Mouse (Mus musculus) gastrocnemius, postnatal 10 days (tissue): Measurements from ENCODE around the gene Ndufaf3. TPM values are rescaled to one million over a fixed set of nuclear protein-coding genes. Genes with fewer than 3 reads are reported as not detected.
"Not testable (repeated sequence)": the region's sequence is repeated elsewhere in the genome, so short reads cannot be mapped to it uniquely, and the experiment has no call there.

ENCODE experiments used
- DNase-seq: peaks from one replicate; pipeline ENCODE4 v3.0.0; 2021; ENCODE audit warnings: mixed read lengths
- long read RNA-seq, 2 experiments: library from polyadenylated mRNA; stranded (forward); transcript quantifications; one replicate each; pipeline ENCODE4 v2.0.0; 2021
- total RNA-seq, 2 experiments: library from RNA; stranded (reverse); gene quantifications; 2 replicates each; pipeline ENCODE4 v1.2.3; 2021

Gene Ndufaf3
- total RNA-seq, result 10 to 100 TPM; 35.3 to 35.4 TPM
- long read RNA-seq, experiment 1, transcript Ndufaf3-201 (5 exons, 1,487 nt), result major isoform, 14 of 16 reads
- long read RNA-seq, experiment 1, partial matches to known transcripts, result 1 of 16 reads
- long read RNA-seq, experiment 1, other reads (novel, unspliced or antisense), result 0 of 16 reads
- long read RNA-seq, experiment 2, transcript Ndufaf3-201 (5 exons, 1,487 nt), result major isoform, 13 of 18 reads
- long read RNA-seq, experiment 2, partial matches to known transcripts, result 0 of 18 reads
- long read RNA-seq, experiment 2, other reads (novel, unspliced or antisense), result 5 of 18 reads

DNA sequence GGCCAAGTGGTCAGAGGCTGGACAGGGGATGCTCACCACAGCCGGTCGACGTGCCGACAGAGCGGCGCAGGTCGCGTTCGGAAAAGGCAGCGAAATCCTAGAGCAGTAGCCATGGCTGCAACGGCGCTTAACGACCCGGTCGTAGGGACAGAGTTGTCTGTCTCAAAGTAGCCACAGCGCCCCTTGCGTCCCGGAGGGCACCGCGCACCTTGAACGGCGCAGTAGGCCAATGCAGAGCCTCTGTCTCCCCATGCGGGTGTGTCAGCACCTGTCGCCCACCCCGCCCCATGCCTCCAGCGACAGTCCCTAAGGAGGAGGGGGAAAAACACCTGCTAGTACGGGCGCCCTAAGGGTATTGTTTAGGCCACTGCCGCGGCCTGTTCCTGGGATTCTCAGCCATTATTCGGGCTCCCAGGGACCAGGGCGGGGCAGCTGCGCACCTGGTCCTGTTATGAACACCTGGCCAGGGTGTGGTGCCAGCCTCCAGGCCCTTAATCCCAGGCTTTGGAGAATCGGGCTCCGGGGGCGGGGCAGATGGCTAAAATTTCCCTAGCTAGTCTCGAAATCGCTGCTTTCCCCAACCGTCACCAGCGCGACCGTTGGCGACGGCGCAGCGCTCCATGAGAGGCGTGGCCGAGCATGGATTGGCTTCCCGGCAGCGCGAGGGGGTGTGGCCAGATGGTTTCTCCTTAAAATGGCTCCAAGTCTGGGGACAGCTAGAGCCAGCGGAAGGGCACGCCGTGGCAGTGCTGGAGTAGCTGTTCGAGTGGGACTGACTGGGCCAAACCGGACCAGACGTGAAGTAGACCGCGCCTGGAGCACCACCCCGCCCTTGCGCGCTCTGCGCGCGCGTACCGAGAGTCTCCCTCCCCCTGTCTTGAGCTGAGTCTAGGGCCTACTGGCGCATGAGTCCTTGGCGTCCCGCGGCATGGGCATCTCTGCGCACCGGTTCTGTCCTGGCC lies at the start of gene Ndufaf3:
Ndufaf3 (minus strand) TSS at position 620 of the 962 bp plus-strand sequence.
- peak; percentile 95 for DNase-seq

DNA sequence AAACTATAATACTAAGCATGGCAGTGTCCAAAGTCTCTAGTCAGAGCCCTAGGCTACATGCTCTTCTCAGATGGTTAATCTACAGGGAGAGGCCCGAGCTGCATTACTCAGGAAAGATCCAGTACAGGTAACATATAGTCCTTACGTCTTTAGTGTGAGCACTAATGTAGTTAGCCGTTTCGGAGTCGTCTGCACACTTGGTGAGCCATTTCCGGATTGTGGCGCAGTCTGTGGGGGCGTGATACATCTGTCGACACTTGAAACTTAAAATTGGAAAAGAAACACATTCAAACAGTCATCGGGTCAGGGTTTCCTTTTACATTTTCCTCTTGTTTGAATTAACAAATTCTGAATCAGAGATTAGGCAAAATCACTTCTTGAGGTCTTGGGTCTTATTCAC lies 44.3 kb upstream of the Ndufaf3 start:
- no peak for DNase-seq

DNA sequence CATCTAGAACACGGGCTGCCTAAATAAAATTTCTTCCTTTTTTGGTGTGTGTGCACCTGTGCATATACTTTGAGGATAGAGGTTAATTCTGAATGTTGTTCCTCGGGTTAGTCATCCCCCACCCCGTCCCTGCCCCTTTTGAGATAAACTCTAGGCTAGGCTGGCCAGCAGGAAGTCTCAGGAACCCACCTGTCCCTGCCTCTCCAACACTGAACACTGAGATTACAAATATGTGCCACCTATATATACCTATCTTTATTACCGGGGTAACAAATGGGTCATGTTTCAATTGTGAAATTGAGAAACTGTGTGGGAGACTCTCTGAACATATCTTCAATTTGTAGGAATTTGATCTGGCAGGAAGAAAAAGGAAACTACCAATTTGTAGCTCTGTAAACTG lies 41.7 kb upstream of the Ndufaf3 start:
- no peak for DNase-seq

DNA sequence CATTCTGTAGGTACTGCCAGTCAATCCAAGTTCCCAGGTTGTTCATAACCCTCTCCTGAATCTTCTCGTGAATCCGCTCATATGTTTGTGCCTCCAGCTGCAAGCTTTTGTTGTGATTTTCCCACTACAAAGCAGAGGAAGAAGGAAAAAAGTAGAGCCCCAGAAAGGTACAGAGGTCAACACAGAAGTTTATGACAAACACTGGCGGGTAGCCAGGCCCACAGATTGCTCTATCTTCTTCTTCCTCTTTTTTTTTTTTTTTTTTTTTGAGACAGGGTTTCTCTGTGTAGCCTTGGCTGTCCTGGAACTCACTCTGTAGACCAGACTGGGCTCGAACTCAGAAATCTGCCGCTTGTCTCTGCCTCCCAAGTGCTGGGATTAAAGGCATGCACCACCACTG lies 40.7 kb upstream of the Ndufaf3 start:
- not testable (repeated sequence) for DNase-seq

DNA sequence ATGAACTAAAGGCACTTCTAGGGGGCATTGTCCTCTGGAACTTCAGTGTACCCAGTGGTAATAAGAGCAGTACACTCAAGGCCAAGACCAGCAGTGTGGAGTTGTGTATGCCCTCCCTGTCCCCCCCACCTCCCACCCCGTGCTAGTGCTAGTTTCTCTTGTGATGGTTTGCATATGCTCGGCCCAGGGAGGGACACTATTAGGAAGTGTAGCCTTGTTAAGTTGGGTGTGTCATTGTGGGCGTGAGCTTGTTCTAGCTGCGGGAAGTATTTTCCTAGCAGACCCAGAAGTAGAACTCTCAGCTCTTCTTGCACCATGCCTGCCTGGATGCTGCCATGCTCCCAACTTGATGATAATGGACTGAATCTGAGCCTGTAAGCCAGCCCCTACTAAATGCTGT lies 34.8 kb upstream of the Ndufaf3 start:
- no peak for DNase-seq

DNA sequence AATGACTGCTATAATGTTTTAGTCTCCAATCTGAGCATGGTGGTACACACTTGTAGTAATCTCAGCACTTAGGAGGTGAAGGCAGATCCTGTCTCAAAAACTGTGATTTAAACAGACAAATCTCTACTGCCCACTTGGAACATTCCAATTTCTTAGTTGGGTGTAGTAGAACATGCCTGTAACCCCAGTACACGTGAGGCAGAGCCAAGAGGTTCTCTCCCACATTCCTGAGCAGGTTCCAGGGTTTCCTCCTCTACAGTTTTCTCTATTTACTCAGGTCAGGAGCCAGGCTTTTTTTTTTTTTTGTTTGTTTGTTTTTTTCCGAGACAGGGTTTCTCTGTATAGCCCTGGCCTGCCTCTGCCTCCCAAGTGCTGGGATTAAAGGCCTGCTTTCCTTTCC lies 32.8 kb upstream of the Ndufaf3 start:
- DNase-seq, result no peak

DNA sequence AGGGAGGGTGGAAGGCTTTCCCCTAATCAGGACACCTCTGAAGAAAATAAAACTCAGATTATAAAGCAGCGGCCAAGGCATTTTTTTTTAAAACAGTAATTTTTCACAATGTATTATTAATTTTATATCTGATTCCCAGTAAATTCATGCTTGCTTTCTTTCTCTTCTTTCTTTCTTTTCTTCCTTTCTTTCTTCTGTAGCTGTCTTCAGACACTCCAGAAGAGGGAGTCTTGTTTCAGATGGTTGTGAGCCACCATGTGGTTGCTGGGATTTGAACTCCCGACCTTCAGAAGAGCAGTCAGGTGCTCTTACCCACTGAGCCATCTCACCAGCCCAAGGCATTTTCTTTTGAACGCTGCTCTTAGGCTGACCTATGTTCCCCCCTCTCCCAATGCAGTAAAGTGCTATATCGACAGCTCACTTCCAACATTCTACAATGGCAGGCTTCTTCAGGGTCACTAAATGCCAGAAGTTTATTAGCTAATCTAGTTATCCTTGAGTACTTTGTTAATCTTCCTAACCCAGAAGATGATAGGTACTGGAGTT lies 31.9 kb upstream of the Ndufaf3 start:
- no peak for DNase-seq

DNA sequence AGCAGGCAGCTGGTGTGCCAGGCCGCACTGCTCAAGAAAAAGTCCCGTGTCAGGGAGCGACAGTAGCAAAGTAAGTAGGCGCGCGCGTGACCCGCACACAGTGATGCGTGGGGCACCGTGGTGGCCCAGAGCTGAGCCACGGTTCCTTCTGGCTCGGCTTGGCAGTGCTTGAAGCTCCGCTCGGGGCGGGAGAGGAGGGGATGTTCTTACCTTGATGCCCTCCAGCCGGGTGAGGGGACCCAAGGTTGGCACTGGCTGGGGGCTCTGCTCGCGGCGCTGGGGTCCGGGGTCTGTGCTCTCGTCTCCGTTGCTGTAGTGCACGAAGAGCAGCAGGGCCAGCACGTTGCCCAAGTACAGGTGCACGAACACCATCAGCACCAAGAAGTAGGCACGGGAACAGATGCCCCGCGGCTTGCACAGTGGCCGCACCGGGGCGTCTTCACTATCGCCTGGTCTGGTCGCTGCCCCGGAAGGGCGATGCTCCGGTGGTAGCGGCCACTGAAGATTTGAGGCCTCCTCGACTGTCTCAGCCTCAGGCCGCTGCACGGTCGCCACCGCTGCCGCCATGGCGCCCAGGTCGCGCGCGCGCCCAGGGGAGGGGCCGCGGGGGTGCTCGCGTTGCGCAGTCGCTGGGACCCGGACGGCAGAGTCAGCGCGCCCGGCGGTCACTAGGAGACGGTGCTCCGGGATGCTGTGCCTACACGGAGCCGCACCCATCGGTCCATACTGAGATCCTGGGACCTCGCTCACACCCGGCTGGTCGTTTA lies 29.9 kb upstream of the Ndufaf3 start, which contains the start of gene P4htm:
P4htm (minus strand) TSS at position 670 of the 767 bp plus-strand sequence.
- peak; percentile 72 for DNase-seq

DNA sequence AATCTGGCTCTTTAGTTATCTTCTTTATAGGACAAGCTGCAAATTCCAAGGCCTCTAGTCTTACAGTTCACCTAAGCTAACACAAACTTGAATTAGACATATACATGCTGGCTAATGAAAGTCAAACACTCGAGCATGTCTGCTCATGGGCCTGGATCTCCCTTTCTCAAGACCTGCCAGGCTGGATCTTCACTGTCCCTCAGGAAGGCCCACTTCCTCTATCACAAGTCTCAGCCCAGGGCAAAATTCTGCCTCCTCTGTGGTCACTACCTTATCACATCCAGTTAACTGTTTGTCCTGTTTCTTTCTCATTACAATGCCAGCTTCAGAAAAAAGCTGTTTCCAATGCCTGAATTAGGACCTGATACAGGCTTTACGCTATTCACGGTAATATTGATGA lies 27.1 kb upstream of the Ndufaf3 start:
- no peak for DNase-seq

DNA sequence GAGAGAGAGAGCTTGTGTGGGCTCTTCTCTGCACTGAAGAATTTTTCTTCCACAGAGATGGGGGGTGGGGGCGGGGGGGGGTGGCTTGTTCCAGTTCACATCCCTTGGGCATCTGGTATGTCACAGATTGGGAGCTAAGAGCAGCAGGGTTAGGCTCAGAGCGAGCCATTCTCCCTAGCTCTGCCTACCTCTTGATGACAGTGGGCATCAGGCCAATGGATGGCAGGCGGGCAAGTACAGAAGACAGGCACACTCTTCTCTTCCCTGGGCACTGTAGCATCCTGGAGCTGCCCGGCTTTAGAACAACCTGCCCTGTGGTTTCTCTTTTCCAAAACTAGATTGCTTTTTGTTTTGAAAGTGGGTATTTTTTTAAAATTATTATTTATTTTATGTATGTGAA lies 24.2 kb upstream of the Ndufaf3 start:
- DNase-seq, result no peak

DNA sequence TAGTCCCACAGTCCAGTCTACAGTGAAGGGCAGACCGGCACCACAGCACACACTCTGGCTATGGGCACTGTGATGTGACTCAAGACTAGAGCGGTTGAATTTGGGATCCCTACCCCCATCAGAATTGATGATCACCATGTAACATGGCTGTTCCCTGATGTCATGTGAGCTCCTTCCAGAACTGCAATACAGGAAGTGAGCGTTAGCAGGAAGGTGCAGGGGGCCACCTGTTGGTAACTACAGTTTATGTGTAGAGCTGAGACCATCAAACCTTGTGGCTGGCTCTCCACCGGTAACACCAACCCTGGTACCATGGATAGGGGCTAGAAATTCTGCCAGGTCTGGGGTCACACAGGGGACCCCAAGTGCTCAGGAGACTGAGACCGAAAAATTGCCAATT lies 22.0 kb upstream of the Ndufaf3 start:
- no peak for DNase-seq

DNA sequence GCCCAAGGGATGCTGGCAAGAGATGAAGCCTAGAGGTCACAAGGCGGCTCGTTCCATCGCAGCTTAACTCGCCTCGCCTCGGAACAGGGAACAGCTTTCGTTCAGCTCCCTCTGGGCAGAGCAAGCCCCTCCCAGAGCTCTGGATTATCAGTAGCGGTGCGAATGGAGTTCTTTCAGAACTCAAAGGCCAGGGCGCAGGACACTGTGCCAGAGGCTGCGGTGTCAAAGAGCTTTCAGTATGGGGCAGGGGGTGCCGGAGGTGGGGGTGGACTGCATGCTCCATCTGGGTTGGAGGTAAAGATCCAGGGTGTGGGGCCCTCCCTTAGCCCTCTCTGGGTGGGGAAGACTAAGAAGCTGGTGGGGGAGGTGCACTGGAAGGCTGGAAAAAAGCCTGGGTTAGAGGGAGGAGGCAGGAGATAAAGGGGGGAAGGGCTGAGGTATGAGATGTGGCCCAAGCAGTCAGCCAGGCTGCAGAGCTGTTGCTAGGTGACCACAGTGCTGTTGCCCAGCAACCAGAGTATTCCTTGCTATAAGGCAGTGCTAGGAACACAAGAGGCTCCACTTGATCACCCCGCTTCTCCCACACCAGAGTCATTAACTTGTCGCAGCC lies 20.4 kb upstream of the Ndufaf3 start:
- DNase-seq, result no peak

DNA sequence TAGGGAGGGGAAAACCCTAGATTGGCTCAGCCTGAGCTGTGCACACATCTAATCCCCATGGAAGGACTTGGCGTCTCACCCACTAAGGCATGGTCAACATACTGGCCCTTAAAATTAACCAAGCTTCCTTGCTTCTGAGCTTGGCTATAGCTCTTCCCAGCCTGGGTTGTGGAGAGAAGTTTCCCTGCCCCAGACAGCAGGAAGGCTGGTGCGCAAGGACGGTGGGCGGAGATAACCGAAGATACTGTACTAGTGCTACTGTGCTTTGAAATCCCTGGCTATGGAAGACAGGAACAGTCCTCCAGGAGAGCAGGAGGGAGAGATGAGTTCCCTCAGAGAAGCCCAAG lies 12.1 kb upstream of the Ndufaf3 start:
- no peak for DNase-seq

DNA sequence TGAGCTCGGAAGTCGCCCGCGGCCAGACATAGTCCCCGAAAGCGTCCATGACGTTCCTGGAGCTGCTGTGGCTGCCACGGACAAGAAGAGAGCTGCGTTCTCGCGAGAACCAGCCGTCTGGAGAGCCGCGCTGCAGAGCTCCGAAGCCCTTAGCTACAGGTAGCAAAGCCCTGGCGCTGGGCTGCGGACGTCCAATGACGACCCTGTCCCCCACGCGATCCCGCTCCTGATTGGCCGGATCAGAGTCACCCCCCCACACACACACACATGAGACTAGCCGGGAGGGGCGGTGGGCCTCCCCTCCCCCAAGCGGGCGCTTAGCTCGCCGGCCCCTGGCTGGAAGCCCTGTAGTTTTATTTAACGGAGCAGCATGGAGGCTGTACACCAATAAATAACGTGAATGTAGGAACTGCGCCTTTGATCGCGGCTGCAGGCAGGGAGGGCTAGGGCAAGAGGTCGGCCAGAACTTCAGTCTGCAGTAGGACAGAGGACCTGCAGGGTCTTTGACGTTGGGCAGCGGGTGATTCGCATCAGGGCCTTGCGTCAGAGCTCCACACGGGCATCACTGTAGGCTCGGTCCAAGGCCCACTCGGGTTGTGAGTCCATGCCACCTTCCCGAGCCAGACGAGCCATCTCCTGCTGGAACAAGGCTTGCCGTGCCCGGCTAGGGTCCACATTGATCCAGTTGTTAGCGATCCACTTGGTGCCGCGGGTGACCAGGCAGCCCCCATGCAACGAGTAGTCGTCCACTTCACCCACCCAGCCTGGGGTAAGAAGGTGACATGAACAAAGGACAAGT lies 11.5 kb upstream of the Ndufaf3 start, which contains the start of gene Wdr6:
Wdr6 (minus strand) TSS at position 195 of the 799 bp plus-strand sequence.
- peak; percentile 84 for DNase-seq

DNA sequence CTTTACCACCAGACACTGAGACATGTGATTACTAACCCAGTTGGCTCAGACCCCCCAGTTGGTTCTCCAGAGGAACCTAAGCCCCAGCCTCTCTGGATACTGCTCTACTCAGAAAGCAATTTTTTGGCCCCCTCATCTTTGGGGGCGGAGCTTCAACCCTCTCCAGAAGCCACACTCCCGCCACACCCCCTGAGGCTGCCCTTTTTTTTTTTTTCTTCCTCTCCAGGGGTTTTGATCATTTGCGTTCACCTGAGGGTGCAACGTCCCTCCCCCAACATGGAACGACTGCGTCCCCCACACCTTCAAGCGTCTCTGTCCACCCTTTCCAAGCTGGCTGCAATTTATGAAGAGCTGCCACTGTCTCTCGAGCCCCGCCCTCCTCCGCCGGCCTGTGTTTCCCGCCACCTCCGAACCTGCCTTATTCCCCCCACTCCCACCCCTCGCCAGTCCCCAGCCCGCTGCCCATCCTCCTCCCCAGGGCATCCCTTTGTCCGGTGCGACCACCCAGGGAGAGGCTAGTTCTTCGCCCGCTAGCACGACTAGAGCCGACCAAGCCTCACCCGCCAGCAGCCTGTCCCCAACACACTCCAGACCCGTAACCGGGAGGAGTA lies 10.8 kb upstream of the Ndufaf3 start:
- DNase-seq, result peak; percentile 72

DNA sequence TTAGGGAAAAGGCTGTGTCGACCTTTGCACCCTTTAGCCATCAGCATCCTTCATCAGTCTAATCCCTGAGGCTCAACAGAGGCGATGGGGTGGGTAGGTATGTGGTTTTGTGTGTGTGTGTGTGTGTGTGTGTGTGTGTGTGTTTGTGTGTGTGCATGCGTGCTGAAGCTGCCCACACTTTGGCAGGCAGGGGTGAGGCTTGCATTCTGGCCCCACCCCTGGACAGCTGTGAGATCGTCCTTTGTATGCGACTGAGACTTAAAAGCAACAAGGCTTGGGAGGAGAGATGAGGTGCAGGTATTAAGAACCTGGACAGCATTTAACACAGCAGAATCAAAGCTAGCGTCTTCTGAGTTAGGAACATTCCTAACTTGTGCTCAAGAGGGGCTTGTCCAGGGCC lies 9.8 kb upstream of the Ndufaf3 start:
- no peak for DNase-seq

DNA sequence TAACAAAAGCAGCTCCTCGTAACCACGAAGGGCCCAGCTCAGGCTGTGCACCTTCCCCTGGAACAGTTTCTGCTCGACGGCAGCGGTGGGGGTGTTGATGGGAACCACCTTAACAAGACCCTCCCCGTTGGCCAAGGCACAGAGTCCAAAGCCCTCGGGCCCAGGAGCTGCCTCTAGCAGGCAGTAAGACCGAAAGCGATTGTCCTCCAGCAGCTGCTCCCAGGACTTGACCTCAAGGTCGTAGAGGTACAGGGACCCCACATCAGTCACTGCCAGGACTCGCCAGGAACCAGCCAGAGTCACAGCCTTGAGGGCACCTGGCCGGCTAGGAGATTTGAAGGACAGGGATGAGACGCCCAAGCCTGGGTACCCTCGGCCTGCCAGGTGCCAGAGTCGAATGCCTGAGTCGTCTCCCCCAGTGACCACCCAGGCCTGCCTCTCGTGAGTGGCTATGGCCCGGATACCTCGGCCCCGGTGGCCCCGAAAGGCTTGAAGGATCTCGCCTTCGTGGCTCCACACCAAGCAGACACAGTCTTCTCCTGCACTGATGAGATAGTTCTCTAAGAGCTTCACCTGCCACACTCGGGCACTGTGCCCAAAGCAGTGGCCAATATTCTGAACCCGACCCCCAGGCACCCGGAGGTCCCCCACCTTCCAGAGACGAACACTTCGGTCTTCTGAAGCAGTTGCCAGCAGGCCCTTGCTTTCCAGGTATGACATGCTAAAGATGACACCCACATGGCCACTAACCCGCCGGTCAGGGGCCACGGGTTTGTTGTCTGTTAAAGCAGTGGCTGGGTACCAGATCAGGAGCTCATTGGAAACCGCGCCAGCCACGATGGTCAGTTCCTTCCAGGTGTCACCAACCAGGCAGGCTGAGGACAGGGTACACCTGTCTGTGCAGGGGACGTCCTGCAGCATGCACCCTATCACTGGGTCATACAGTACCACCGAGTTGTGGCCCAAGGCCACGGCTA lies 8.4 kb upstream of the Ndufaf3 start:
- DNase-seq, result no peak

DNA sequence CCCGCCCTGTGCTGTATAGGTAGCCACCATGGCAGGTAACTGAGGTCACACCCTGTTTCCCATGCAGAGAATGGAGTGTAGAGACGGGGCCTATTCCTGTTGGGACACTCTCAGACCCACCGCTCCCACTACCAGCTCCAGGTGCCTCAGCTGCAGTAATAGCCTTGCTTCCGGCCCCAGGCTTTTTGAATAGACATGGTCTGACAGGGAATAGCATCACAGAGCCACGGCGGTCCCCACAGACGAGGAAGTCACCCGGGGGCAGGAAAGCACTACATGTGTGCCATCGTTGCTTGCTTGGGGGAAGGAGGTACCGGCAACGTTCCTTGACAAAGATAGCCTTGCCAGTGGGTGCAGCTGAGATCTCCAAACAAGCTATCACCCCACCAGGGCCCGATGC lies 7.7 kb upstream of the Ndufaf3 start:
- no peak for DNase-seq
